ENCODE assay signal across 8 mouse cellular contexts in genomic region chr13:34129485-34130225, GRCm38 (mm10). TPM values are rescaled to one million over a fixed set of nuclear protein-coding genes. Genes with fewer than 3 reads are reported as not detected.
A peak's percentile ranks its signal among the peaks of the same experiment; 100 is the strongest.
DNase-seq lines count a peak whose midpoint lies in the region; ATAC-seq lines count a peak whose summit lies in the region.

No protein-coding gene starts in this region.

- H3K27ac ChIP-seq in forebrain, embryonic 15.5 days (replicated peaks): peak overlapping the region; percentile 99
- peak overlapping the region; percentile 100 for H3K27ac ChIP-seq in midbrain, embryonic 11.5 days (ENCODE audit: low read depth, low read length)

- peak; percentile 18 to 51 for DNase-seq in adrenal gland, adult (ENCODE audit: inconsistent age in 2 of 2, low spot score in 1 of 2)
- DNase-seq in adrenal gland, postnatal 25 days: no peak
- peak; percentile 84 for DNase-seq in WW6 (ENCODE audit: low read depth, low spot score)
- peak; percentile 75 for DNase-seq in induced T-regulatory cell, adult 2 months (ENCODE audit: low read depth)
- peak; percentile 78 for DNase-seq in left cerebral cortex, postnatal 4 days
- DNase-seq in midbrain, embryonic 11.5 days (ENCODE audit: low spot score, missing footprints): peak; percentile 97
- DNase-seq in spleen, postnatal 36 days (ENCODE audit: low spot score in 2 of 2): peak; percentile 56 to 57

- WGBS in forebrain, embryonic 15.5 days: under 1% methylated on average over 31 of the region's 31 CpGs
- WGBS in midbrain, embryonic 11.5 days: under 1% methylated on average over 31 of the region's 31 CpGs

- peaks cover 18% of the 10 kb centered on the region for H3K36me3 ChIP-seq in forebrain, embryonic 15.5 days
- peaks cover 11% of the 10 kb centered on the region for H3K36me3 ChIP-seq in midbrain, embryonic 11.5 days (ENCODE audit: control insufficient read depth, insufficient read depth, low read length)

- H3K4me3 ChIP-seq in forebrain, embryonic 15.5 days: peak overlapping the region; percentile 82
- H3K4me3 ChIP-seq in midbrain, embryonic 11.5 days (ENCODE audit: low read depth, low read length): peak overlapping the region; percentile 95

- no peaks in the 10 kb centered on the region for H3K9me3 ChIP-seq in forebrain, embryonic 15.5 days
- no peaks in the 10 kb centered on the region for H3K9me3 ChIP-seq in midbrain, embryonic 11.5 days (ENCODE audit: control insufficient read depth, low read length)

- H3K9ac ChIP-seq in forebrain, embryonic 15.5 days (replicated peaks): peak overlapping the region; percentile 95
- H3K9ac ChIP-seq in midbrain, embryonic 11.5 days (ENCODE audit: low read length): peak overlapping the region; percentile 85

- intact Hi-C loops in left cerebral cortex, postnatal 4 days (cut with DNase I): loop anchor here (2.0 kb wide), 1 partner anchor 53 kb away; no protein-coding TSS in a partner anchor

- ATAC-seq in forebrain, embryonic 15.5 days (replicated peaks): peak; percentile 6; the same call in 1 of the 2 replicates
- ATAC-seq in midbrain, embryonic 11.5 days (ENCODE audit: low FRiP score): peak; percentile 13

- peaks cover 37% of the 10 kb centered on the region for H3K4me1 ChIP-seq in forebrain, embryonic 15.5 days
- peaks cover 36% of the 10 kb centered on the region for H3K4me1 ChIP-seq in midbrain, embryonic 11.5 days (ENCODE audit: control insufficient read depth, insufficient read depth, low read length)

- H3K27me3 ChIP-seq in forebrain, embryonic 15.5 days: no peaks in the 10 kb centered on the region
- no peaks in the 10 kb centered on the region for H3K27me3 ChIP-seq in midbrain, embryonic 11.5 days (ENCODE audit: control insufficient read depth, insufficient read depth, low read length)

- H3K4me2 ChIP-seq in forebrain, embryonic 15.5 days (replicated peaks): peak overlapping the region; percentile 70
- H3K4me2 ChIP-seq in midbrain, embryonic 11.5 days: peak overlapping the region; percentile 96

RNA-seq across cellular contexts. Expression of gene Tubb2b, which starts 0.6 kb away (rescaled TPM):
- 0.71 and 0.76 TPM in 2 replicates for total RNA-seq in adrenal gland, postnatal 25 days (2021)
- polyA plus RNA-seq in forebrain, embryonic 15.5 days (2015; fragmentation: Nextera tagmentation; extraction: Ambion mirVana): 920 and 926 TPM in 2 replicates
- total RNA-seq in left cerebral cortex, postnatal 4 days (2021): 1,000 to 10,000 TPM; 3,894 to 3,983 TPM
- 307 and 321 TPM in 2 replicates for polyA plus RNA-seq in midbrain, embryonic 11.5 days (2014; fragmentation: Nextera tagmentation; extraction: Ambion mirVana)

RNA-seq across cellular contexts. Expression of gene Psmg4, which starts 33.1 kb away (rescaled TPM):
- total RNA-seq in adrenal gland, postnatal 25 days (2021): 29.7 and 29.9 TPM in 2 replicates
- 97.3 and 105 TPM in 2 replicates for polyA plus RNA-seq in forebrain, embryonic 15.5 days (2015; fragmentation: Nextera tagmentation; extraction: Ambion mirVana)
- 10 to 100 TPM; 45.5 to 46.4 TPM for total RNA-seq in left cerebral cortex, postnatal 4 days (2021)
- 115 and 120 TPM in 2 replicates for polyA plus RNA-seq in midbrain, embryonic 11.5 days (2014; fragmentation: Nextera tagmentation; extraction: Ambion mirVana)

RNA-seq across cellular contexts. Expression of gene Tubb2a, which starts 51.8 kb away (rescaled TPM):
- total RNA-seq in adrenal gland, postnatal 25 days (2021): 17.8 and 23.2 TPM in 2 replicates
- 1,539 and 1,682 TPM in 2 replicates for polyA plus RNA-seq in forebrain, embryonic 15.5 days (2015; fragmentation: Nextera tagmentation; extraction: Ambion mirVana)
- total RNA-seq in left cerebral cortex, postnatal 4 days (2021): 1,000 to 10,000 TPM; 2,688 to 2,817 TPM
- 398 and 417 TPM in 2 replicates for polyA plus RNA-seq in midbrain, embryonic 11.5 days (2014; fragmentation: Nextera tagmentation; extraction: Ambion mirVana)

Comparison
In these comparisons a context has a peak if more than half of its experiments do, and no peak if none do; other contexts are left out.
1. RNA of gene Tubb2b, which starts 0.6 kb away (total RNA-seq): 3,894 to 3,983 TPM in left cerebral cortex, postnatal 4 days; 0.71 to 0.76 TPM in adrenal gland, postnatal 25 days; every median in the first group is over 1,000 times any median in the second.
2. RNA of gene Tubb2a, which starts 51.8 kb away (total RNA-seq): 2,688 to 2,817 TPM in left cerebral cortex, postnatal 4 days; 17.8 to 23.2 TPM in adrenal gland, postnatal 25 days; every median in the first group is over 100 times any median in the second.